Mouse (Mus musculus): Measurements from ENCODE around the gene Hist1h1e.
"Not testable (repeated sequence)": the region's sequence is repeated elsewhere in the genome, so short reads cannot be mapped to it uniquely, and the experiment has no call there.

The Hist1h1e gene

DNA sequence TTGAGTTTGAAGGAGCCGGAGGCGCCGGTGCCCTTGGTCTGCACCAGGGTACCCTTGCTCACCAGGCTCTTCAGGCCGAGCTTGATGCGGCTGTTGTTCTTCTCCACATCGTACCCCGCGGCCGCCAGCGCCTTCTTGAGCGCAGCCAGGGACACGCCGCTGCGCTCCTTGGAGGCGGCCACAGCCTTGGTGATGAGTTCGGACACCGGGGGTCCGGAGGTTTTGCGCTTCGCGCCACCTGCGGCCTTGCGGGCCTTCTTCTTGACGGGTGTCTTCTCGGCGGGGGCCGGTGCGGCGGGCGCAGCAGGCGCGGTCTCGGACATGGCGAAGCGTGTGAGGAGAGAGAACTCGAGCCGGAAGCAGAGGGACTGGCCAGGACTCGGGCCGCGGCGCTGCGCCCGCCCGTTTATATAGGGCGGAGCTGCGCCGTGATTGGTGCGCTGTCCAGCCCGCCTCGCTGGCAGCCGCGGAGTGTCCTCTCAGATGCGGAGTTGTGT lies at the start of gene Hist1h1e:
Gene Hist1h1e, minus strand, starts transcription at position 384 of the 497 bp plus-strand sequence.
- DNase-seq, result peak; percentile 90

DNA sequence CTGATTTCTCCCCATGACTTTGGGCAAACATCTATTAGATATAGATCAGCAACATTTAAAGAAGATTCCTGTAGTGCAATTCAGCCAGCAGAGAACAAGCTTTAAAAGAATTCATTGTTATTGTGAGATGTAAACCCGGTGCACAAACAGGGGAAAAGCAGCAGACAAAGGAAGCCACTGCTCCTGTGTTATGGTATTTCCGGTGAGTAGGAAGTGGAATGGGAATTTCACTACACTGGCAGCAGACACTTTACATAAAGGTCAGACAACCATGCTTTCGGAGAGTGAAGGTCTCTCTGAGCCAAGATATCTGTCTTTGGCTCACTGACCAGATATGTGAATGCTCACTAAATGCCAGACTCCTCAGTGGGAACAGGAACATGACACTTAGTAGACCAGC lies 40.2 kb upstream of the Hist1h1e start:
- DNase-seq, result no peak

DNA sequence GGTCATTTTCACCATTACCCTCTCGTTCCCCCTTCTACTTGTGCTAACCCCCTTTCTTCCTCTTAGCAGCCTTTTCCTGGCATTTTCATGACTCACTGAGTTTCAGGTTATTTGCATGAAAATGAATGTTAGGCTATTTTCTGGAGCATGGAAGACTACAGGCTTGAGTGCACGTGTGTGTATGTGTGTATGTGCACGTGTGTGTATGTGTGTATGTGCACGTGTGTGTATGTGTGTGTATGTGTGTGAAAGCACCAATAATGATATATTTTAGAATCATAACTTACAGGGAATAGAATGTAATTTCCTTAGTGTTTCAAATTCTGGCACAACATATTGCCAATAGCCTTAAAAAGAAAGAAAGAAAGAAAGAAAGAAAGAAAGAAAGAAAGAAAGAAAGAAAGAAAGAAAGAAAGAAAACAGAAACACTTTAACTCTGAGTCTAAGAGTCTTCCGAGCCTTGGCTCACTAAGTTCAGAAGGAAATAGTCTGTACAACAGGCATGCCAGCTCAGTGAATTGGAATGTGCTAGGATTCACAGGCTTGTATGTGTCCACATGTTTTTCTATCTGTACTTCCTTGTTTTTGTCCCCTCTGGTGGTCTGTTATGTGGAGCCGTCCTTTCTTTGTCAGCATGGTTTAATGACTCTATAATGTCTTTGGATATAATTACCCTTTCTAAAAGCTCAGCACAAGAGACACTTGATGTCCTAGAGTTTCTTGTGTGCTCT lies 37.4 kb upstream of the Hist1h1e start:
- no peak for DNase-seq

DNA sequence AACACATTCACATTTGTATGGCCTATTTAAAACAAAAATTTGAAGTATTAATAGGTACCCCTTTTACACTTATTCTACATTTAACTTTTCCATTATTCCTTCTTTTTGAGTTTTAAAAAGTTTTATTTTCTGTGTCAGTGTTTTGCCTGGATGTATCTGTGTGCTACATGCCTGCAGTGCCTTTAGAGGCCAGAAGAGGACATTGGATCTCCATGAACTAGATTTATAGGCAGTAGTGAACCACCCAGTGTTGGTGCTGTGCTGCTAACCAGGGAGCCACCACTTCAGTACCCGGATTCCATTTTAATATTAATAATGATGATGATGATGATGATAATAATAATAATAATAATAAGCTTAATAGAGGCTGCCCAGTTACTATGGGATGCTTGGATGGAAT lies 8.3 kb upstream of the Hist1h1e start:
- DNase-seq, result peak; percentile 6

DNA sequence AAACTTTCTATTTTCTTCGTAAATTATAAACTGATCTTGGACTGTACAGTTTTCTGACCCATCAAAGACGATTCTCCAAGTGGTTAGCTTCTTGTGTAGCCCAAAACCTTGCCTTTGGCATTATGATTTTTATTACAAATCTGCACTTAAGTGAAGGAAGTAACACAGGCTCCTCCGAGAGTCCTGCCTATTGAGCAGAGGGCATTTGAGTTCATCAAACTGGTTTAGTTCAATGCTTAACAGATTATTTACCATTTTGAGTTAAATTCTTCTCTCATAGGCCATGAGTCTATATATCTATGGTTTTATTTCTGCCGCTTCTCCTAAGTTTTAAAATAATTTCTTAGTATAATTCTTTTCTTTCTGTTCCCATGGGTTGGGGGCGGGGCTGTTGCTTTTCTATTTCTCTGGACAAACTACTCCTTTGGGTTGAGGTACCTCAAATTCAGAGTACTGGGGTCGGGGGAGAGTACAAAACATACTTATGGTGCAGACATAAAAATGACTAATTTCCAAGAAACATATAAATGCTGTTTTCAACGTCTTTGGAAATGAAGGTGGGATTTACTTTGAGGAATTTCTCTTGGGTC lies 598 bp upstream of the Hist1h1e start:
- peak; percentile 16 for DNase-seq

DNA sequence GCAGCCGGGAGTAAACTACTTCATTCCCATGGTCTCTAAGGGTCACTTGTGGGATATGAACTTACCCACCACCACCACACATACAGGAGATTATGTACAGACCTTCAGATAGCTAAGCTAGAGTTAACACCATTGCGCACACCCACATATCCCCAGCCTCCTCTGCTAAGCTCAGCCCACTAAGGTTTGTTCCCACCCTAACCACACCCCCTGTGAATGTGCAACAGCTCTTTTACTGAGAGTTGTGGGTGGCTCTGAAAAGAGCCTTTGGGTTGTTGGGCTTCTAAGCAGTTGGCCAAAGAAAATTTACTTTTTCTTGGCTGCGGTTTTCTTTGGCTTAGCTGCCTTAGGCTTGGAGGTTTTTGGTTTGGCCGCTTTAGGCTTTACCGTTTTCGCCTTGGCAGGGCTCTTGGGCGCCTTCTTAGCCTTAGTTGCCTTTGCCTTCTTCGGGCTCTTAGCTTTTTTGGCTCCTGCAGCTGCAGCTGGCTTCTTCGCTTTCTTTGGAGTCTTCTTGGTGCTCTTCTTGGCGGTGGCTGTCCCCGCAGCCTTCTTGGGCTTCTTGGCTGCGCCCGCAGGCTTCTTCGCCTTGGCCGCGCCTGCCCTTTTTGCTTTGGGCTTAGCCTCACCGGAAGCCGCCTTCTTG lies 705 bp downstream of the Hist1h1e start:
- peak; percentile 71 for DNase-seq

DNA sequence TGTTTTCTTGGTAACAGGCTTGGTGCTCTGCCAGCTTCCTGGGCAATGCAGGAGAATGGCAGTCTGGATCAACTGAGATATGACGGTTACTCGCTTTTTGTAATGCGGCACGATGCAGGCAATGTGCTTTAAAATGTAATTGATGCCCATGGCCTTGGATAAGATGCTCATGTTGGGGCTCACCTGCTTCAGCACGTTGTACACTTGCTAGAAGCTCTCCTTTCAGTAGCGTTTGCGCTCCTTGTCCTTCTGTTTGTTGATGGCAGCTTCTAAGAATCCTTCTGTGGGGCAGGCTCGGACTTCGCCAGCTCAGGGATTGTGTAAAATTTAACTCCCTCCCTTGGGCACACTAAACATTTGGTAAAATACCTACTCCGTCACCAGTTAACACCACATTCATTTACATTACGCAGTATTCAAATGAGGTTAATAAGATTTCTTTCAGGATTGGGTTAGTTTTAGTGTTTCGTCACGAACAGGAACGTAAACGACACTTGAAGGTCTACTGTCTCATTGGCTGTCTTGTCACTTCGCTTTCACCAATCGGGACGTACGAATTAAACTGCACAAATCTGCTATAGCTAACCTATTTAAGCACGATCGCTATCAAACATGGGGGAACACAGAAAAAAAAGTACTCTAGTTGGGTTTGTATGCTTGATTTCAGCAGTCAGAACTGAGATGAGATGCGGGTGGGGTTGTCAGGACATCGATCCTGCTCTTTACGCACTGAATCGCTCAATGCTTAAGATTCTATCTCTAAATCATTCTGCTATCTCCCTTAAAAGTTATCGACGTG lies 1.4 kb downstream of the Hist1h1e start, which contains the start of gene Hist1h2be:
Gene Hist1h2be, minus strand, starts transcription at position 392 of the 799 bp plus-strand sequence.
- DNase-seq, result peak; percentile 72

DNA sequence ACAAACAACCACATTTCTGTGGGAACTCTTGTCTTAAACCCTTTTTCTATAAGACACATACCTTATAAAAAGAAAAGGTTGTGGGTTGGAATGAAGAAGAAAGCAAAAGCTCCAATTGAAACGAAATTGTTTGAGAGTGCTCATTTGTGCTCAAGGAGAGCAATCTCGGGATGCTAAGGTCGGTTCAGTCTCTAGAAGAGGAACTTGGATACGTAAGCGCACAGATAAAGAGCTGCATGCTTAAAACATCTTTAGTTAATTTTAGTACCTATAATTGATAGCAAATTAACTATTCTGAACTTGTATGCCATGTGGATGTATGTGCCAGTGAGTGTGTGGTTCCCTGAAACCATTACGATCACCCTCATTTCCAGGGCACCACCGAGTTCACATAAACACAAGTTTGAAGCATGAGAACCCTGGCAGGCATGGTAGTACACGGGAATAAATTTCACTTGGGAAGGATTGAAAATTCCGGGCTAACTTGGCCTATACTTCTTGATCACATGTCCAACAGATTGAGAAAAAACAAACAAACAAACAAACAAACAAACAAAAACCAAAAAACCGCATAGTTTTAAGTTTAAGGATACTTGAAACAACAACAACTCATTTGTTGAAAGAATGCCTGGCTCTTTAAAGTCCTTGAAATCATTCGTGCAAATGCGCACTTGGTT lies 2.2 kb downstream of the Hist1h1e start:
- peak; percentile 11 for DNase-seq

DNA sequence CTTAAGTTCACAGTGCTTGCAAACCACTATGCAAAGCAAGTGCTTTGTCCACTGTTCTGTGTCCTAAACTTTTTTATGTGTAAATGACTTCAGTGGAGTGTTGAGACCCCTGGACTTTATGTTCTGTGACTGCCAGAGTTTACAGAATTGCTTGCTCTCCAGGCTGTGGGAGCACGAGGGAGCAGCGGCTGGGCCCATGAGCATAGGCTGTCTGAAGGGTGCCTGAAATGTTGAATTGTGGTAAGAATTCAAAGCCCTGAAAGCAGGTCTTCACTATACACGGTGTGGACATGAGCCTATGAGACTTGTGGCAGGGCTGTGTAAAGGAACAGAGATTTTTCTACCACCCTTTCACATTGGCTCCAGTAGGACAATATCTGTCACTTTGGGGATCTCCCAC lies 10.7 kb downstream of the Hist1h1e start:
- DNase-seq, result no peak

DNA sequence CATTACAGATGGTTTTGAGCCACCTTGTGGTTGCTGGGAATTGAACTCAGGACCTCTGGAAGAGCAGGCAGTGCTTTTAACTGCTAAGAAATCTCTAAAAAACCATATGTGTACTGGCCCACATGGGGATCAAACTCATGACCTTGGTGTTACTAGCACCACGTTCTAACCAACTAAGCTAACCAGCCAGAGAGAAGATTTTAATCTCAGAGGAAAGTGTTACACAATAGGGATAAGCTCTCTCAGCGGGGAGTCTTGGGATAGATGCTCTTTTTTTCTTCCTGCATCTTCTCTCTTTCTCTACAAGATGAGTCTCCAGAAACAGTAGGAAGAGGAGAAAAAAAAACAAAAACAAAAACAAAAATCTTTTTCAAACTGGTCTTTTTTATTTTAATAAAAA lies 12.0 kb downstream of the Hist1h1e start:
- no peak for DNase-seq

DNA sequence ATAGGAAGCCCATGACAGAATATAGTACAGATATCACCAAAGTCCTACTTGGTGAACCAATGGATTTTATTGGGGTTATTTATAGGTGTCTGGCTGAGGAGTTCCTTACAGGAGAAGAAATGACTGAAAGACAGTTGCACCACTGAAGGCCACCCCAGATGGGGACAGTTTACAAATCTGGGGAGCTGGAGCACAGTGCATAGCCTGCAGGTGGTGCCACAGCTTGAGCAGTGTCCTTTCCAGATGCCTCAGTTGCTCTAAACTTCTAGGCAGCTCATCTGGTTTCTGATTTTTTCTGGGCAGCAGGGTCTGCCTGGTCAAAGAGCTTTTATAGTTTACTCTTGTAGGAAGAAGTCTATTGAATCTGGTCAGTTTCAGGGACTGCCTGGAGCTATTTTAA lies 12.5 kb downstream of the Hist1h1e start:
- DNase-seq, result no peak

DNA sequence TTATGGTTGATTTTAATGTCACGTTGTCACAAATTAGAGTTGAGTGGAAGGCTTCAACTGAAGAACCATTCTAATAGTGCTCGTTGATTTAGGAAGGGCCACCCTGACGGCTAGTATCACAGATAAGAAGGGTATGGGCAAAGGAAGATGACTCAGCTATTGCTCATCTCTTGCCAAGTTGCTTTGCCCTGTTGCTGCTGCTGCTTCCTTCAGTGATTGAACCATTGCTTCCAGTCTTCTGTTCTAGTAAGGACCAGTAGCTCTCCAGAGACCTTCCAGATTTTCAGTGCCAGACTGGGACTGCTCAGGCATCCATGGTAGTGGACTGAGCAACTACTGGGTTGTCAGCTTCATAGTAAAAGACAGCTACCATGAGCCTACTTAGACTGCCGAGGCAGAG lies 13.1 kb downstream of the Hist1h1e start:
- DNase-seq, result no peak

DNA sequence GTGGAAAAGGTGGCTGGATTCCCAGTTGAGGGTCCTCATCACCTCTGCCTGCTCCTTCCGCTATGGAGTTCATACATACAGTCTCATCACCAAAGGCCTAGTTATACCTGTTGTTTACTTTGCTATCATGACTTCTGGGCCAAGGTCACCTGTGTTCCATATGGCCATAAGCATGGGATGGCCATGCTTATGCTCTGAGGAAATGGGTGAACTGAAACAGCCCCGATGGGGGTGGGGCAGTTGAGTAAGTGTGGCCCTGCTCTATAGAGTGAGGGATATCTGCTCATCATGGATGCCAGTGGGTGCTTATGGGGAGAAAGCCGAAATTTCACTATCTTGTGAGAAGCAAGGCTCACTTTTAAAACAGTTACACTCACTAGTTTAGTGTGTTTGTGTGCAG lies 17.3 kb downstream of the Hist1h1e start:
- DNase-seq, result no peak

DNA sequence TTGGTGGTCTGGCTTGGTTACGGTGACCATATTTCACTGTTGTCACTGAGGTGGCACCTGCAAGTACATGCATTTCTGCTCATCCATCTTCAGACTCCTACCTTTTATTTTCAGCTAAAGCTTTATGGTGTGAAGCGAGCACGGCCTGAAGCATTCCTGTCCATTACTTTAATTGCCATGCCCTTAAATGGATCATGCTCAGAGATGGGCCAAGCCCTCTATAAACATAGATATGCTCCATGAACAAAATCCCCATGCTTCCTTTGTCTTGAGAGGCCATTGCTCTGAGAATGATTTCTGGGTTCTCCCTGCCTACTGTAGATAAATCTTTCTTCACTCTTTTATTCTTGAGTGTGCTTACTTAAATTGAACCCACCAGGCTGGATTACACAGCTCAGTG lies 17.9 kb downstream of the Hist1h1e start:
- no peak for DNase-seq

DNA sequence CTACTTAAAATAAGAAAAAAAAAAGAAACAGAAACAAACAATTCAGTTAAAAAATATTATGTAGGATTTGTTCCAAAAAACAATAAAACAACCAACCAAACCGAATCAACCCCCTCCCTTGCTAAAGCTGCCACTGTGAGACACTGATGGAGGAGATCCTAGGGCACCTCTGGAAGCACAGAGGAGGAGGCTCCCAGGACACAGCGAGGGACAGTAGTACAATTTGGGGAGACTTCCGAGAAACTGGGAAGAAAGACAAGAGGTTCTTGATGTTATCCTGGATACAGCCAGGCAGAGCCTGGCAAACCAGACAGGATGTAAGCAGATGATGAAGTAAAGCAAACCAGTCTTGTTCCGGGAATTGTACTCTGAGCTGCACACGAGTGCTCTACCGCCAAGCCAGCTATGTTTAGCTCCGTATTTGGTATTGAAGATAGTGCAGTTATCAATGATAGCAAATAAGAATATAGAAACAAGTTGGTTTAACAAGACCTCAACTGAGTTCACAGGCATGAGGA lies 19.1 kb downstream of the Hist1h1e start:
- DNase-seq, result no peak

DNA sequence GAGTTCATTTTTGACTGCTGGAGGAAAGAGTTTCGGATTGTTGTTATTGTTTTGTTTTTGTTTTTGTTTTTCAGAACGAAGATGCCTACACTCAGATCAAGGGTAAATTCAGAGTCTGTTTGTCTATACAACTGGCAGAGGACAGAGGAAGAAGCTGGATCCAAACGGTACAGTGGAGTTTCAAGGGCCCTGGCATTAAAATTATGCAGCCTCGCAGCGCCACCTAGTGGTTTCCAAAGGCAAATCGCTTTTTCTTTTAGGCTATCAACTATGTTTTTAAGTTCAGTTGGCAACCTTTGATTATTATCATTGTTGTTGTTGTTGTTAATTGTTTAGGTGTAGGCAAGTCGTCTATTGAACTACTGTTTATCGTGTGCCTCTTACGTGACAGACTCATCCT lies 24.4 kb downstream of the Hist1h1e start:
- peak; percentile 80 for DNase-seq

DNA sequence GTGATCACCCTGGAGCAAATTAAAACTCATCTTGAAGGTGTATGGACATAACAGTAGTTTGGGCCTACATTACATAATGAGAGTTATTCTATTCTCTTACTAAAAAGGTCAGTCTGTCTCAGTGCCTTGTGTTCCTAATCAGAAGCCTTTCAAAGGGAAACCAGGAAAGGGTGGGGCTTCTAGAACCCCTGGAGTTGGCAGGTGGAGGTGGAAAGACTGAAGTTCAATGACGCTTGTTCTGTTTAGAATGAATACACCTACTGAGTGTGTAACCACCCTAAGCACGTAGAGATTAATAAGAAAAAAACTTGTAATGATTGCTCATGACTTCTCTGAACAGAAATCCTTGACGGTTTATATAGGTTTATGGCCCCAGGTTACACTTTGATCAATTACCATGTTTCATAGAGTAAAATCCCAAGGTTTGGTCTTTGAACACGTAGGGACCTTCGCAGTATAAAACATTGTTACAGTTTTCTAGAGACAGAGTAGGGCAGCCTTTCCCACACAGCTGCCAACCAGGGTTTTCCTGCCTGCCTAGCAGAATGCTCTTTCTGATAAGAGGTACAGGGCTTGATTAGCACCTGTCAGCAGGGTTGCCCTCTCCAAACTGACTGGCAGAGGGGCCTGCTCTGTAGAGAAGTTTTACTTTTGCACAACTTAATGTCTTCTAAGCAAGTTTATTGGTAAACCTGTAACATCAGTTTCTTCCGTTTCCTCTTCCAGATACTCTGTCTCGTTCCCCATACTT lies 26.6 kb downstream of the Hist1h1e start:
- DNase-seq, result no peak

DNA sequence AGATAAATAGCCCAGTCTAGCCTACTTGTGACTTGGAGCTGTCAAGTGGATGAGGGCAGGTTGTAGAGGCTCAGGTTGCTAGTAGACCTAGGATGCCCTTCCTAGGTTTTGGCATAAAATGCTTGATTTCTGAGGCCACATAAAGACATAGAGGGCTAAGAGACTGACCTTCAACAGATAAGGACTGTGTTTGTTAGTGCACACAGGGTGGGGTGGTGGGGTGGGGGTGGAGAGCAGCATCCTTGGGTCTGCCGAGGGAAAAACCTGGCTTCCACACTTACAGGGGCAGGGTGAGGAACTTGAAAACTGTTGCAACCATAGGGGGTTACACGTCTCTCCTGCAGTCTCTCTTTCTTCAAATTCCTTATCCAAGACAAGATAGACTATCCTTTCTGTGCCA lies 27.2 kb downstream of the Hist1h1e start:
- DNase-seq, result no peak

DNA sequence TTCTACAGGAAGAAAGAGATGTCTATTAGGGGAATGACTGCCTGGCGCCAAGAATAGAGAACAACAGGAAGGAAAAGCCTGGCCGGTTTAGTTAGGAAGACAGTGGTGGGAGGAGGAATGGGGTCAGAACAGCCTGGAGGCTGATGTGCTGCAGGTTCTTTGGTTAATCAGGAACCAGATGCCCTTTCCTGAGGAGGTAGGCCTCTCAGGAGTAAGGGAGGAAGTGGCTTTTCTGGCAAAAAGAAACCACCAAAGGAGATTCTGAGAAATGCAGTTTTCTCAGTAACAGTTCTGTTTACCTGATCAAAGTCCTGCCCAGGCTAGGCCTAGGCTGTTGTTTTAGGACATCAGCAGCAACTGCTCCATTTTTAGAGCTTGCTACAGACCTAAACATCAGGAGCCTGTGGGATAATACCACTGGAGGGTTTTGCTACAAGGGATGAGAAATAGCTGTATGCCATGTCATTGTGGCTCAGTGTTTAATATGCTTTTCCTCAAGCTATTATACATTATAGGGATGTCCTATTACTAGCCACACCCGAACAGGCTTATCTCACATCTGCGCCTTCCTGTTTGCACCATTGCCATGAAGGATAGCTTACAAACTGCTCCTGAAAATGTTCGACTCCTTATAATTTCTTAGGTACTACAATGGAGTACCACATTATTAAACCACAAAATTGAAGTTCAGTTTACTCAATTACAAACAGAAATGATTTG lies 29.1 kb downstream of the Hist1h1e start:
- no peak for DNase-seq

DNA sequence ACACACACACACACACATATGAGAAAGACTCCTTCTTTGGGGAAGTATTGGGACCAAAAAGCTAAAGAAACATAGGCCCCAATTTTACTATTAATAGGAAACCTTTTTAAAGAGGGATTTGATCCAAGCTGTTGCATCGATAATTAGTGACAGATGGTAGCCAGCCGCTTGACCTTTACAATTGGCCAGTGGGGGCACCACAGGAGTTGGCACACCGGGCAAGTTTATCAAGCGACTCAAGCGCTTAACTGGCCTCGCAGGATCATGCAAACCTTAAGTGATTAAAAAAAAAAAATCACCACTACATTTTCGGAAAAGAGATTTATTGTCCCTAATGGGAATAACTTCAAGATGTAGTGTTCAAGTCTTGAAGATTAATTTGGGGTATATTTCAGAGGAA lies 29.7 kb downstream of the Hist1h1e start:
- DNase-seq, result no peak

DNA sequence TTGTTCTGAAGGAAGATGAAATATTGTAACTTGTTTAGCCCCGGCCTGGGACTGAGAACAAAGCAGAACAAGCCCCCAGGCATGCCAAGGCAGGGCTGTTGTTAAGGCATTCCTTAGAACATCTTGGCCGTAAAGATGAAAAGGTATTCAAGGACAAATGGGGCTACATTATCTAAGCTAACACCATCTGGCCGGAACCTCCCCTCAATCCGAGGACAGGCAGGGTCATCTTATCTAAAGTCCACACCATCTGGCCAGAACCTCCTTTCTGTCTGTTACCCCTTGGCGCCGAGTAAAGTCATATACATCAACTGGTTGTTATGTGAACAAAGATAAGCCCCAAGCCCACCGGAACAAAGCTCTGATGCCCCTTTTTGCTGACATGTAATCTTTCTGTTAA lies 30.5 kb downstream of the Hist1h1e start:
- DNase-seq, result not testable (repeated sequence)
